Mouse (Mus musculus): ENCODE measurements at regions not wholly inside any gene's neighbourhood (a gene's known extent, or its start where the extent isn't known, plus 50 kb on each side); places are given as distances from the start of the nearest gene placed in this dataset.

DNA sequence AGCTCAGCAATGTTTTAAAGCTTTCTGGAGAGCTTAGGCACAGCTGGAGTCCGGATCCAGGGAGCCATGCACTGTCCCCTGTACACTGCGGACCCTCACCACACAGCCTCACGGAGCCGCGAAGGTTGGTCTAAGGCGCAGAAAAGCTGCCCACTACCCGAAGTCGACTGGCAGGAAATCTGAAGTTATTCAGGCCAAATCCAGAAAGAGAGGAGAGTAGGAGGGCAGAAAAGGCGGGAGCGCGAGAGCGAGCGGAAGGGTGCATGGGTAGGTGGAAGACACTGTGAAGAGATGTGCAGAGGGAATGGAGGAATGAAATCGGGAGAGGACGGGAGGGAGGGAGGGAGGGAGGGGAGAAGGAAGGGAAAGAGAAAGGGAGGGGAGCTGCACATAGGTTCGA is 51.2 kb upstream of the Kdm8 start:
- in situ Hi-C loops (cut with MboI, MseI), result no loop called here

DNA sequence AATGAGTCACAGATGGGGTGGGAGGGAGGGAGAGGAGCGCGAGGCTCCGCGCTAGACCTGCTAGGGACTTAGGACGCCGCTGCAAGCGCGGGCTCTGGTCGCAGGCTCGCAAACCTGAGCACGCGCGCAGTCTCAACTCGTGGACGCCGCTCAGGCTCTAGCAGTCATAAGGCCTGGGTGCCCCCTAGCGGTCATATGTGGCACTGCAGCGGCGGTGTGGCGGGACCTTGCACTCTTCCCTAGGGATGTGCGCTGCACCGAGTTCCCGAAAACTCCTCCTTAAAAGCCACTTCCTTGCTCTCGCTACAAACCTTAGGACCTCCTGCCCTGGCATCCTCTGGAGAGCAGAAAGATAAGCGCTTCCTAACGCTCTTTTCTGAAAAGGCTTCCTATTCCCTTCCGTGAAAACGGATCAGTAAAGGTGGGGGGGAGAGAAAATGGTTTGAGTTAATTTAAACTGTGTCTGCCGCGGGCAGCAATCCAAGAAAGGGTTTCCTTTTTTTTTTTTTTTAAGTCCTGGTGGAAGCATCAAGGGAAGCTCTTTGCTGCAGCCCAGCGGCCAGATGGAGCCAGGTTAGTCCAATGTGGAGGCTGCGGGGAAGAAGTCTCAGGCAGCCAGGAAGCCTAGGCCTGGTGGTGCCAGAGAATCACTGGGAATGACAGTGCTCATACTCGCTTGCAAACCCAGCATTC is 50.7 kb upstream of the Kdm8 start:
- in situ Hi-C loops (cut with MboI, MseI), result no loop called here
